Mouse (Mus musculus) R1 (cell line): ENCODE measurements around the gene Nomo1.

Experiments used
- DNase-seq: peaks from one replicate; pipeline ENCODE4 v3.0.0-alpha.2; 2018; ENCODE audit warnings: low read depth, low spot score

Gene Nomo1

GRCm38 (mm10) chr7:46033109-46033869 lies at the start of gene Nomo1:
TSS of gene Nomo1 (plus strand) at chr7:46033698.
- DNase-seq: peak; percentile 96

DNA sequence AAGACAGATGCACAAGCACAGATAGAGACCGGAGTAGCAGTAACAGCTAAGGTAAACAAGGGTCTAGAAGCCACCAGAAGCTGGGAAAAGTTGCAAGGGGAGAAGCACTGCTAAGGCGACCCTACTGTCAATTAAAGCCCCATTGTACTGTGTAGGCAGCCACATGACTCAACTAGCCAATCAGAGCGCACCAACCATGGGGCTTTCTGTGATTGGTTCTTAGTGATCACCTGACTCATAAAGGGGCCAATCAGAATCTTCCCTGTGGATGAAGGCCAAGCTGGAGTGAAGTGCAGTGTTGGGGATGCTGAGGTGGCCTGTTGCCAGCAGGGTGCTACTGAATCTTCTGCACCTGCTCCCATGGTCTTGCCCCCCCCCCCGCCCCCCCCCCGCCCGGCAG lies 46.6 kb upstream of the Nomo1 start:
- DNase-seq: peak; percentile 74

GRCm38 (mm10) chr7:45988344-45988743 lies 45.2 kb upstream of the Nomo1 start:
- DNase-seq: no peak

- DNase-seq: no peak
Observed at GRCm38 (mm10) chr7:45992470-45992869, 41.0 kb upstream of the Nomo1 start.

GRCm38 (mm10) chr7:46000577-46000976 lies 32.9 kb upstream of the Nomo1 start:
- DNase-seq: no peak

GRCm38 (mm10) chr7:46002748-46003147 lies 30.8 kb upstream of the Nomo1 start:
- peak; percentile 73 for DNase-seq

- DNase-seq: peak; percentile 73
Observed at GRCm38 (mm10) chr7:46009578-46009977, 23.9 kb upstream of the Nomo1 start.

GRCm38 (mm10) chr7:46012121-46012520 lies 21.4 kb upstream of the Nomo1 start:
- DNase-seq: peak; percentile 37

DNA sequence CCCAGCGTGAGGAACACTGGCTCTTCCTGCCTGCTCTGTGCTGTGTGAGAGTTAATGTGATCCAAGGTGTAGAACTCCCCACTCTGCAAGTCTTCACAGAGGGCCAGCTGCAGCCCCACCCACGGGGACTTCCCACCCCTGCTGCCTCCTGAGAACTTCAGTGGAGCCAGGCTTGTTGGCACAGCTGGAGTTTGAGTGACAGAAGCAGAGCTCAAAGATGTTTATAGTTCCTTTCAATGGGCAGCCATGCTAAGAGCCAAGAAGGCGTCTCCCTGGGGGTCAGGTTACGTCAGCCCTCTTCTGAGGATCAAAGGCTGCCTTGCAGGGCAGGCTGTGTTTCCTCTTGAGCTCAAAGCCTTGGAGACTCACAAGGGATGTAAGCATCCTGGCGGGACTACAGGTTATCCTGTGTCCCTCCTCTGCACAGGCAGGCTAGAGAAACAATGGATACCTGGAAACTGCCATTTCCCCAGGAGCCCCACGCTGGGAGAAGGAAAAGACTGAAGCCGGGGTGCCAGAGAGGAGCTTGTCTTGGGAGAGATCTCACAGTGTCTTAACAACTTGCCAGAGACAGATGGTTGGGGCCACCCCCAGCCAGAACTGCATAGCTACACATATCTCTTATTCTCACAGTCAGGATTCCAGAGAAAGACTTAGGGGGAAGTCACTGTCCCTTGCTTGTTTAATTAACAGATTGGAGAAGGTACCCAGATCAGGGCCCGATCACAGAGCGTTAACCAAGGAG lies 20.1 kb upstream of the Nomo1 start:
- DNase-seq: peak; percentile 74

DNA sequence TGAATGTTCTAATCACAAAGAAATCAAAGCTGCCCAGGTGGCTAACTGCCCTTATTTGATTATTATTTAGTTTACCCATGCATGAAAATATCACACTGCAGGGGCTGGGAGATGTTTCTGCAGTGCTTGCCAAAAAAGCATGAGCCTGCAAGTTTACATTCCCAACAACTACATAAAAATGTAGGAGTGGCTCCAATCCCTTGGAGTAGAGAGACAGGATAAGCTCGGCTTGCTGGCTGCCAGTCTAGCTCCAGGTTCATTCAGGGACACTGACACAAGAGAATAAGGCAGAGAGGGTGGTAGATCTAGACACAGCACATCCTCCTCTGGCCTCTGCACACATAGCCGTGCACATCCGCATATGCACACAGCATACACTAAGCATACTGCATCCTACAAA lies 13.9 kb upstream of the Nomo1 start:
- no peak for DNase-seq

DNA sequence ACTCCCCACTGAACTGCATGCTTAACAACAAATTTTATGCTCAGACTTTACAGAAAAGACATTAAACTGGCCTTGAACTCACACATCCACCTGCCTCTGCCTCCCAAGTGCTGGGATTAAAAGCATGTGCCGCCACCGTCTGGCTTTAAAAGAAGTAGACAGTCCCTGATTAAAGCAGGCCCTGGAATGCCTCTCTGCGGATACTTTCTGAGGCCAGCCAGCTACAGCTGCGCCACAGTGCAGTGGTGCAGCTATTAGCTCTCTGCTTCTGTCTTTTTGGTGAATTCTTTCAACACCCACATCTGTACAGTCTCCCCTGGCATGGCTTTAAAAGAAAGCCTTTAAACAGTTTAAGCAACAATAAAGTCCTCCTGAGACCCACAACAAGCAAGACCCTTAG lies 11.5 kb upstream of the Nomo1 start:
- DNase-seq: no peak

DNA sequence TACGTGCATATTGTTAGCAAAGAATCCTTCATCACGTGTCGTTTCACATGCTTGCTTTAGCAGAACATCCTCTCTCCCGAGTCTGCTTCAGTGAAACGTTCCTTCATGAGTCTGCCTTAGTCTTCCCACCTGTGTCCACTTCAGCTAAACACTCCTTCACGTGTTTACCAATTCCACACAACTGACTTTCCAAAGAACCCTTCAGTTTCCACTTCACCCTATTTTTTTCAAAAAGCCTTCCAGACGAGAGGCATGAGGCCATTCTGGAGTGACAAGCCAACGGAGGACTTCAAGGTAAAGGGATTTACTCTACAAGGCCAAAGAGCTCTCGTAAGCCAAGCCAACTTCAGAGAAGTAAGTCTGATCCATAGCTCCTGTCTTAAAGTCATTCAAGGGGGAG lies 8.1 kb upstream of the Nomo1 start:
- DNase-seq: no peak

DNA sequence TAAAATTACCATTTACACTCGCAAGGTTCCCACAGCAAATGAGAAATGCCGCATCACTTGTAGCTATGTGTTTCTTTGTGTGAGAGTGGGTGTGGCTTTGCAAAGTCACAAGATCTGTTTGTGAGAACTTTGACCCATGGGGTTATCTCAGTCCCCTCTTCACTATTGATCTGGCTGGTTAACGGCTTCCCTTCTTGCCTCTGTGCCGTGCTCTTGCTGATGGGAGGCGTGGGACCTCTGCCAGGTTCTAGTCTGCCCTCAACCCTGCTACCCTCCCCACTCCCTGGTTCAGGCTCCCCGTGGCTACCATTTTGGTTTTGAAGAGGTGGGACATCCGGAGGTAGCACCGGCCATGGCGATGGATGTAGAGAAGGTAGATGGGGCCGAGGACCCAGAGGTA lies 4.8 kb upstream of the Nomo1 start:
- DNase-seq: no peak

DNA sequence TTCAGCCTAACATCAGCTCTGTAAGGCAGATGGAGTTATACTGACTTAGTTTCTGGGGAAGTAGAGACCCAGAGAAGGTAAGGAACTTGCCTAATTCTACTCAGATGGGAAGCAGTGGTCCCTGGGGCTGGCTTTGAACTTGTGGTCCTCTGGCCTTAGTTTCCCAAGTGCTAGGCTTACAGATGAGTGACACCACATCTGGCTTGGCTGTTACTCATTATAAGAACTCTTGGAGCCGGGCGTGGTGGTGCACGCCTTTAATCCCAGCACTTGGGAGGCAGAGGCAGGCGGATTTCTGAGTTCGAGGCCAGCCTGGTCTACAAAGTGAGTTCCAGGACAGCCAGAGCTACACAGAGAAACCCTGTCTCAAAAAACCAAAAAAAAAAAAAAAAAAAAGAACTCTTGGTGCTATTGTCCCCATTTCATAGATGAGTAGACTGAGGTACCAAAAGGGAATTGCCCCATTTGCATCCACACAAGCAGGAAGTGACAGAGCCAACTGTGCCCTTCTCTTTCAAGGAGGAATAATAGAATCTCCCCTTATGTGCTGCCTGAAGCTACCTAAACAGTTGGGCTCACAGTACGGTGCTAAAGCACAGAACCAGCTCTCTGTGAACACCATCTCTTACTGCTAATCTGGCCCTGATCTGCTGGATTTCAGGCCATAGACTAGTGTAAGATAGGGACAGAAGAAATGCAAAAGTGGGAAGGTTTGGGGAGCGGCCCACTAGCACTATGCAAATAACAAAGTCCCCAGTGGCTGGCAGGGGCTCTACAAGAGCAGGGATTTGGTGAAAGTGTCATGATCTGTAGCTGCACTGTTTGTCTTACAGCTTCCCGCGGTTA lies 4.0 kb upstream of the Nomo1 start:
- DNase-seq: peak; percentile 36

GRCm38 (mm10) chr7:46030145-46030488 lies 3.4 kb upstream of the Nomo1 start, which contains the start of gene Abcc6:
TSS of gene Abcc6 (minus strand) at chr7:46030302.
- no peak for DNase-seq

GRCm38 (mm10) chr7:46031075-46031474 lies 2.4 kb upstream of the Nomo1 start:
- no peak for DNase-seq

- DNase-seq: no peak
Observed at GRCm38 (mm10) chr7:46033870-46034337, 406 bp downstream of the Nomo1 start.

DNA sequence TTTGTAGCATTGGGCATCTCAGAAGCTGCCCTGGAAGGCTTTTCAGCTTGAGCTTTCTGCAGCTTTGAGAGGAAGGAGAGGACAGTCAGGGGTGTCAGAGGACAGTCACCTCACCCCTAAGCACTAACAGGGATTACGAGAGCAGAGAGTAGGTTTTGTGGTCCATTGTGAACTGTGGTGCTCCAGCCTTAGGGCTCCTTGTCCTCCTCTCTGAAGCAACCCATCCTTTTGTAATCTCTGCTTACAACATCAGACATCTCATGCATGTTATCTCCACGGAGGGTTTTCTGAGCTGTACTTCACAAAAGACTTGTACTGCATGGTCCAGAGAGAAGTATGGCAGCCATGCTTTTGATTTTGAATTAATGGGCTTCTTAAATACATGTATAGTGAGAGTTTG lies 1.5 kb downstream of the Nomo1 start:
- no peak for DNase-seq

DNA sequence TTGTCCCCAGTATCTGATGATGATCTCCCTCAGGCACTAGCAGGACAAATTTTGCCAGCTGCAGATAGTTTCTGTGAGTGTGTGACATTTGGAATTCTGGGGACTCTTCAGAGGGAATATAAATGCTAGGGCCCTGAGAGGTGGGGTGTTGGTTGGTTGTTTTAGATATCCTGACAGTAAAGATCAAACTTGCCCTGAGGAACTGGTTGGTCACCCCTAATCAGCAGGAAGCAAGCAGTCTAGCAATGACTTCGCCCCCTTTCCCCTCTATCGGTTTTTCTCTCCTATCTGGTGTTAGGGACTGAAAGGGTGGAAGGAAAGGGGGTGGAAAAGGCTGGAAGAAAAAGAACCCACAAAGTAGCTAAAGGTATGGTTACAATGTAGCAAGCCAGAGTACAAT lies 2.0 kb downstream of the Nomo1 start:
- DNase-seq: no peak

GRCm38 (mm10) chr7:46037433-46037832 lies 3.9 kb downstream of the Nomo1 start:
- DNase-seq: no peak

DNA sequence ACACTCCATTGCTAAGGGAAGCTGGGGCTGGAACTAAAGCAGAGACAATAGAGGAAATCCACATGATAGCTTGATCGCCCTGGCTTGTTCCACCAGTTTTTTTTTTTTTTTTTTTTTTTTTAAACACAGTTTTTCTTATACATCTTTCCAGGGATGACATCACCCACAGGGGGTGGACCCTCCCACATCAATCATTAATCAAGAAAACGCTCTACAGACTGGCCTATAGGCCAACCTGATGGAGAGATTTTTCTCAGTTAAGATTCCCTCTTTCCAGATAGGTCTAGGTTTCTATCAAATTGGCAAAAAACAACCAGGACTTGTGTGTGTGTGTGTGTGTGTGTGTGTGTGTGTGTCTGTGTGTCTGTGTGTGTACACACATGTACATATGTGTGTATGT lies 6.4 kb downstream of the Nomo1 start:
- no peak for DNase-seq

DNA sequence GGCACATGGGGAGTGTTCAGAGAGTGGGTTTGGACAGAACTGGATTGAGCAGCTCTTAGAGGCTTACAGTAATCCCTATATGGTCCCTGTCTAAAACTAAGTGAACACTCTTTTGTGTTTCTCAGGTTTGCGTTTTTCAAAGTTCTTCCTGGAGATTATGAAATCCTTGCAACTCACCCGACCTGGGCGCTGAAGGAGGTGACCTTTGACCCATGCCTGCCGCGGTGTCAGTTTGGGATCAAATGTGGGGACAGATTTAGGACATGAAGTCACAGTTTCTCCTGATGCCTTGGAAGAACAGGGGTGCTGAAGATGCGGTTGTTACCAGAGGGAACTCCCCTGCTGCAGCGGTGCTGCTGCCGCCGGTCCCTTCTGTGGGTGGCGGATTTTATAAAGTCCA lies 10.6 kb downstream of the Nomo1 start:
- no peak for DNase-seq
